7 mouse cellular contexts compared by ENCODE assay signal in the genomic region with DNA sequence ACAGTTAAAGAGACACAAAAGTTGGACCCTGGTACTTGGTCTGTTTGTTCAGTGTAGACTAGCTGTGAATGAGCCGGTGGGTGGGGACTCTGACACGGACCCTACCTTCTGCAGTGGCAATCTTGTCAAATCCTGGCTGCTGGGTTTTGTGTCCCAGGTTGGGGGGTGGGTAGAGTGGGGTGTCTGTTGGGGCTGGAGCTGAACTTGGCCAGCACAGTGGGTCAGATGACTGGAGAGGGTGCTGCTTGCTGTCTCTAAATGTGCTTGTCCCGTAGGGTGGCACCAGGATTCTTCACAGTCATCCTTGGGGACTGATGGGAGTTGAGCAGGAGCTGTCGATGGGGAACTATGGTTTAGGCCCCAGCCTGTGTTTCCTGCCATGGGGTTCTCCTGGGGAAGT. TPM values are rescaled to one million over a fixed set of nuclear protein-coding genes. Genes with fewer than 3 reads are reported as not detected.
DNase-seq lines count a peak whose midpoint lies in the region; ATAC-seq lines count a peak whose summit lies in the region.

No protein-coding gene starts in this region.

- no peaks in the 10 kb centered on the region for H3K9me3 ChIP-seq in midbrain, embryonic 10.5 days (replicated peaks)
- no peaks in the 10 kb centered on the region for H3K9me3 ChIP-seq in midbrain, embryonic 14.5 days (ENCODE audit: control insufficient read depth, low read length)
- H3K9me3 ChIP-seq in intestine, embryonic 14.5 days (ENCODE audit: control insufficient read depth, low read length) = no peaks in the 10 kb centered on the region
- H3K9me3 ChIP-seq in neural tube, embryonic 14.5 days (ENCODE audit: control insufficient read depth, low read length) = no peaks in the 10 kb centered on the region

- peaks cover 78% of the 10 kb centered on the region for H3K4me1 ChIP-seq in midbrain, embryonic 10.5 days
- H3K4me1 ChIP-seq in midbrain, embryonic 14.5 days (ENCODE audit: control insufficient read depth, insufficient read depth, low read length) = peaks cover 48% of the 10 kb centered on the region
- peaks cover 30% of the 10 kb centered on the region for H3K4me1 ChIP-seq in intestine, embryonic 14.5 days (replicated peaks; ENCODE audit: control insufficient read depth, insufficient read depth, low read length)
- peaks cover 32% of the 10 kb centered on the region for H3K4me1 ChIP-seq in neural tube, embryonic 14.5 days (ENCODE audit: control insufficient read depth, insufficient read depth, low read length)

- H3K27ac ChIP-seq in midbrain, embryonic 10.5 days (replicated peaks) = 0 out of 2 replicates have a peak overlapping the region, but pooled peaks have one; percentile 20
- no peak overlapping the region for H3K27ac ChIP-seq in midbrain, embryonic 14.5 days (replicated peaks; ENCODE audit: low read depth, low read length)
- H3K27ac ChIP-seq in intestine, embryonic 14.5 days (ENCODE audit: low read depth) = no peak overlapping the region
- no peak overlapping the region for H3K27ac ChIP-seq in neural tube, embryonic 14.5 days (ENCODE audit: low read depth, low read length)

- peaks cover 21% of the 10 kb centered on the region for H3K27me3 ChIP-seq in midbrain, embryonic 10.5 days (ENCODE audit: low read depth, poor library complexity, severe bottlenecking)
- peaks cover 25% of the 10 kb centered on the region for H3K27me3 ChIP-seq in midbrain, embryonic 14.5 days (ENCODE audit: control insufficient read depth, insufficient read depth, low read length)
- H3K27me3 ChIP-seq in intestine, embryonic 14.5 days (replicated peaks; ENCODE audit: control insufficient read depth, insufficient read depth, low read length) = peaks cover 8% of the 10 kb centered on the region
- H3K27me3 ChIP-seq in neural tube, embryonic 14.5 days (ENCODE audit: control insufficient read depth, insufficient read depth, low read length) = no peaks in the 10 kb centered on the region

- H3K4me2 ChIP-seq in midbrain, embryonic 14.5 days (ENCODE audit: low read length) = no peak overlapping the region; the same call in 1 of the 2 replicates
- peak overlapping the region; percentile 75 for H3K4me2 ChIP-seq in intestine, embryonic 14.5 days (ENCODE audit: low read length)
- 0 out of 2 replicates have a peak overlapping the region, but pooled peaks have one; percentile 91 for H3K4me2 ChIP-seq in neural tube, embryonic 14.5 days (ENCODE audit: low read depth, low read length)

- peaks cover 59% of the 10 kb centered on the region for H3K36me3 ChIP-seq in midbrain, embryonic 10.5 days
- H3K36me3 ChIP-seq in midbrain, embryonic 14.5 days (ENCODE audit: control insufficient read depth, insufficient read depth, low read length) = peaks cover 13% of the 10 kb centered on the region; the same call in 1 of the 2 replicates
- H3K36me3 ChIP-seq in intestine, embryonic 14.5 days (ENCODE audit: control insufficient read depth, insufficient read depth, low read length) = peaks cover 12% of the 10 kb centered on the region
- 0 out of 2 replicates have a peak, but pooled peaks cover 4% of the 10 kb centered on the region for H3K36me3 ChIP-seq in neural tube, embryonic 14.5 days (ENCODE audit: control insufficient read depth, insufficient read depth, low read length)

- DNase-seq in midbrain, embryonic 10.5 days (ENCODE audit: low spot score) = no peak
- DNase-seq in midbrain, embryonic 14.5 days = no peak
- DNase-seq in intestine, embryonic 14.5 days (ENCODE audit: low spot score) = no peak
- no peak for DNase-seq in urinary bladder, postnatal 36 days (ENCODE audit: low spot score in 2 of 2)
- no peak for DNase-seq in B cell, adult 2 months

- H3K9ac ChIP-seq in midbrain, embryonic 14.5 days (replicated peaks; ENCODE audit: low read length) = no peak overlapping the region
- H3K9ac ChIP-seq in intestine, embryonic 14.5 days (ENCODE audit: low read length) = no peak overlapping the region
- no peak overlapping the region for H3K9ac ChIP-seq in neural tube, embryonic 14.5 days (replicated peaks; ENCODE audit: low read depth, low read length)

- WGBS in midbrain, embryonic 10.5 days = 89% methylated on average over 4 of the region's 4 CpGs
- 80% methylated on average over 4 of the region's 4 CpGs for WGBS in midbrain, embryonic 14.5 days
- WGBS in intestine, embryonic 14.5 days = 75% methylated on average over 4 of the region's 4 CpGs
- WGBS in neural tube, embryonic 14.5 days = 83% methylated on average over 4 of the region's 4 CpGs

- no peak for ATAC-seq in midbrain, embryonic 14.5 days (ENCODE audit: low FRiP score, low TSS enrichment)
- 0 out of 2 replicates have a peak, but pooled peaks have one; percentile 1 for ATAC-seq in erythroblast, adult 5-6 weeks (replicated peaks; ENCODE audit: low FRiP score, poor library complexity, severe bottlenecking)
- no peak for ATAC-seq in intestine, embryonic 14.5 days (replicated peaks; ENCODE audit: low FRiP score, low TSS enrichment, low read depth)
- no peak for ATAC-seq in neural tube, embryonic 14.5 days (ENCODE audit: low read depth)

- peak overlapping the region; percentile 62 for H3K4me3 ChIP-seq in midbrain, embryonic 10.5 days
- H3K4me3 ChIP-seq in midbrain, embryonic 14.5 days (replicated peaks; ENCODE audit: low read depth, low read length) = no peak overlapping the region
- H3K4me3 ChIP-seq in intestine, embryonic 14.5 days (ENCODE audit: low read depth, low read length) = 0 out of 2 replicates have a peak overlapping the region, but pooled peaks have one; percentile 4
- H3K4me3 ChIP-seq in neural tube, embryonic 14.5 days (ENCODE audit: low read depth, low read length) = no peak overlapping the region

RNA-seq across cellular contexts. Expression of a gene that starts 3.7 kb away (rescaled TPM):
- 94.6 and 107 TPM in 2 replicates for polyA plus RNA-seq in midbrain, embryonic 10.5 days (2016; fragmentation: Nextera tagmentation; extraction: Ambion mirVana)
- polyA plus RNA-seq in midbrain, embryonic 14.5 days (2014; fragmentation: Nextera tagmentation; extraction: Ambion mirVana) = 17.1 and 18.8 TPM in 2 replicates
- total RNA-seq in erythroblast, adult 5-6 weeks (2015; ENCODE audit: low replicate concordance) = 1,075 and 1,106 TPM in 2 replicates
- total RNA-seq in erythroblast, adult 5-6 weeks (2017; ENCODE audit: low replicate concordance) = 502 and 855 TPM in 2 replicates
- 49.4 and 53.0 TPM in 2 replicates for polyA plus RNA-seq in intestine, embryonic 14.5 days (2014; fragmentation: Nextera tagmentation; extraction: Ambion mirVana)
- polyA plus RNA-seq in neural tube, embryonic 14.5 days (2014; fragmentation: Nextera tagmentation; extraction: Ambion mirVana) = 11.9 and 13.3 TPM in 2 replicates

RNA-seq across cellular contexts. Expression of a gene that starts 24.0 kb away (rescaled TPM):
- polyA plus RNA-seq in midbrain, embryonic 10.5 days (2016; fragmentation: Nextera tagmentation; extraction: Ambion mirVana) = 155 and 169 TPM in 2 replicates
- polyA plus RNA-seq in midbrain, embryonic 14.5 days (2014; fragmentation: Nextera tagmentation; extraction: Ambion mirVana) = 115 and 127 TPM in 2 replicates
- 46.4 and 52.5 TPM in 2 replicates for total RNA-seq in erythroblast, adult 5-6 weeks (2015; ENCODE audit: low replicate concordance)
- total RNA-seq in erythroblast, adult 5-6 weeks (2017; ENCODE audit: low replicate concordance) = 59.4 and 91.0 TPM in 2 replicates
- polyA plus RNA-seq in intestine, embryonic 14.5 days (2014; fragmentation: Nextera tagmentation; extraction: Ambion mirVana) = 143 and 150 TPM in 2 replicates
- 108 and 118 TPM in 2 replicates for polyA plus RNA-seq in neural tube, embryonic 14.5 days (2014; fragmentation: Nextera tagmentation; extraction: Ambion mirVana)

RNA-seq across cellular contexts. Expression of a gene that starts 46.5 kb away (rescaled TPM):
- 0.20 and 0.40 TPM in 2 replicates for polyA plus RNA-seq in midbrain, embryonic 10.5 days (2016; fragmentation: Nextera tagmentation; extraction: Ambion mirVana)
- polyA plus RNA-seq in midbrain, embryonic 14.5 days (2014; fragmentation: Nextera tagmentation; extraction: Ambion mirVana) = 0.68 TPM in 1 of 2 replicates, not detected in the other
- total RNA-seq in erythroblast, adult 5-6 weeks (2015; ENCODE audit: low replicate concordance) = not detected in 2 replicates
- not detected in 2 replicates for total RNA-seq in erythroblast, adult 5-6 weeks (2017; ENCODE audit: low replicate concordance)
- polyA plus RNA-seq in intestine, embryonic 14.5 days (2014; fragmentation: Nextera tagmentation; extraction: Ambion mirVana) = 0.04 TPM in 1 of 2 replicates, not detected in the other
- 0.09 and 0.45 TPM in 2 replicates for polyA plus RNA-seq in neural tube, embryonic 14.5 days (2014; fragmentation: Nextera tagmentation; extraction: Ambion mirVana)

Comparison
In these comparisons a context has a peak if more than half of its experiments do, and no peak if none do; other contexts are left out.
1. H3K4me3 ChIP-seq: peak in midbrain, embryonic 10.5 days (single experiment) and intestine, embryonic 14.5 days (single experiment); none in midbrain, embryonic 14.5 days (single experiment) and neural tube, embryonic 14.5 days (single experiment).